Mouse (Mus musculus) thymus, adult 2 months (tissue): ENCODE results near the gene Dync1h1.

ENCODE experiments used
- CTCF ChIP-seq: fragments of 200-500 bp; IDR thresholded peaks from 2 replicates; pipeline ENCODE4 v1.5.1; 2012; ENCODE audit warnings: mild to moderate bottlenecking, control low read depth, low read length, moderate library complexity, borderline replicate concordance; ENCODE audit not compliant: control insufficient read depth, poor library complexity, insufficient read depth; ENCODE audit errors: extremely low read depth
- POLR2A ChIP-seq: fragments of 200-500 bp; IDR thresholded peaks from 2 replicates; pipeline ENCODE4 v1.6.1; 2012; ENCODE audit warnings: mild to moderate bottlenecking, low read length, control low read depth, moderate library complexity; ENCODE audit not compliant: control insufficient read depth, poor library complexity, insufficient read depth; ENCODE audit errors: extremely low read depth

DNA sequence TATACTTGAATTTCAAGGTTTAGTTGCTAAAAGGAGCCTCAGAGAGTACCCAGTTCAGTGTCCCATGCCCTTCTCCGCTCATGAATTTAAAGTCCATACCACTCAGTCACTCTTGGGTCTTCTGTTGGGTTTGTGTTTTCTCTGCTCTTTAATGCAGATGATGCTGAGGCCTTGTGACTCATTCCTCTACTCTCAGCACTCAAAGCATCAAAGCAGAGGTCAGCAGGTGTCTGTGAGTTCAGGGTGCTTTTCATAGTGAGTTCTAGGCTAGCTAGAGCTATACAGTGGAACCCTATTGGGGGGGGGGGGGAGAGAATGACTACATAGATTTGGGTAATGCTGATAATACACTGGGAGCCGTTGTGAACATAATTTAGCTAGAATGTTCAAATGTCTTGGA, 9.5 kb downstream of the Dync1h1 start:
- TF ChIP-seq CTCF, result no peak
- no peak for TF ChIP-seq POLR2A
